19 mouse cellular contexts compared by ENCODE assay signal in genomic region chr1:131263905-131264304, GRCm38 (mm10).
"Had no signal": no experiment of that assay in that cellular context is flagged by ENCODE, and none has a peak within 500 bp of the region (broad histone marks: within the 10 kb centered on the region; RNA-seq: fewer than 3 reads in every experiment).

No protein-coding gene starts in this region.

- H3K4me1 ChIP-seq: liver, embryonic 12.5 days; liver, embryonic 15.5 days; midbrain, embryonic 12.5 days; midbrain, embryonic 15.5 days; neural tube, embryonic 12.5 days; neural tube, embryonic 15.5 days had no signal

- H3K27me3 ChIP-seq: liver, embryonic 15.5 days; midbrain, embryonic 15.5 days; neural tube, embryonic 12.5 days had no signal

- ATAC-seq: inflammation-experienced regulatory T-cells, adult 6 months; intestine, embryonic 16.5 days; liver, embryonic 12.5 days; midbrain, embryonic 15.5 days had no signal

- H3K4me2 ChIP-seq: limb, embryonic 12.5 days; liver, embryonic 12.5 days; liver, embryonic 15.5 days; midbrain, embryonic 12.5 days; midbrain, embryonic 15.5 days; neural tube, embryonic 12.5 days; neural tube, embryonic 15.5 days had no signal

- H3K27ac ChIP-seq: left cerebral cortex, adult 2 months; limb, embryonic 12.5 days; liver, embryonic 12.5 days; liver, embryonic 15.5 days; macrophage; midbrain, embryonic 12.5 days; midbrain, embryonic 15.5 days; neural tube, embryonic 12.5 days; neural tube, embryonic 15.5 days had no signal

- H3K9me3 ChIP-seq: limb, embryonic 12.5 days; liver, embryonic 12.5 days; liver, embryonic 15.5 days; midbrain, embryonic 12.5 days; midbrain, embryonic 15.5 days; neural tube, embryonic 12.5 days; neural tube, embryonic 15.5 days had no signal

- H3K36me3 ChIP-seq: limb, embryonic 12.5 days; liver, embryonic 12.5 days; midbrain, embryonic 12.5 days; midbrain, embryonic 15.5 days; neural tube, embryonic 12.5 days; neural tube, embryonic 15.5 days had no signal

- DNase-seq: kidney, adult 18-20 months; kidney, adult 9 months; kidney, postnatal 10 days; kidney, postnatal 36 days; layer of hippocampus, postnatal 36 days; liver; lung, adult 18-20 months; thymus, postnatal 36 days had no signal

- H3K4me3 ChIP-seq: left cerebral cortex, adult 2 months; limb, embryonic 12.5 days; liver, embryonic 12.5 days; liver, embryonic 15.5 days; midbrain, embryonic 12.5 days; midbrain, embryonic 15.5 days; neural tube, embryonic 12.5 days; neural tube, embryonic 15.5 days had no signal

- H3K9ac ChIP-seq: limb, embryonic 12.5 days; liver, embryonic 12.5 days; liver, embryonic 15.5 days; midbrain, embryonic 12.5 days; midbrain, embryonic 15.5 days; neural tube, embryonic 12.5 days; neural tube, embryonic 15.5 days had no signal
